Mouse (Mus musculus) small intestine, adult 2 months (tissue): ENCODE measurements around the gene Fam3c. TPM values are rescaled to one million over a fixed set of nuclear protein-coding genes. Genes with fewer than 3 reads are reported as not detected.

ENCODE experiments used
- H3K27ac ChIP-seq: fragments of 200-500 bp; 2 replicates; pipeline ENCODE4 v1.5.1; 2012; ENCODE audit warnings: low read depth, low read length, control low read depth, inconsistent platforms; ENCODE audit not compliant: insufficient read depth
- H3K27me3 ChIP-seq: fragments of 200-500 bp; 2 replicates; pipeline ENCODE4 v1.6.1; 2012; ENCODE audit warnings: mild to moderate bottlenecking, moderate library complexity, low read length, inconsistent platforms; ENCODE audit not compliant: control insufficient read depth, insufficient read depth
- H3K36me3 ChIP-seq: fragments of 200-500 bp; 2 replicates; pipeline ENCODE4 v1.6.1; 2012; ENCODE audit warnings: mild to moderate bottlenecking, low read length, control low read depth, inconsistent platforms; ENCODE audit not compliant: control insufficient read depth, insufficient read depth
- H3K4me1 ChIP-seq: fragments of 200-500 bp; 2 replicates; pipeline ENCODE4 v1.6.1; 2012; ENCODE audit warnings: low read length, inconsistent platforms, mixed read lengths; ENCODE audit not compliant: control insufficient read depth, insufficient read depth, insufficient read length
- H3K4me3 ChIP-seq: fragments of 200-500 bp; 2 replicates; pipeline ENCODE4 v1.5.1; 2012; ENCODE audit warnings: low read depth, mild to moderate bottlenecking, control low read depth, inconsistent platforms, low read length, moderate library complexity
- CTCF ChIP-seq: fragments of 200-500 bp; IDR thresholded peaks from 2 replicates; pipeline ENCODE4 v1.5.1; 2012; ENCODE audit warnings: low read depth, mild to moderate bottlenecking, control low read depth, inconsistent platforms, low read length, moderate library complexity, mixed read lengths; ENCODE audit not compliant: insufficient replicate concordance, insufficient read length; ENCODE audit errors: extremely low read depth
- POLR2A ChIP-seq: fragments of 200-500 bp; IDR thresholded peaks from 2 replicates; pipeline ENCODE4 v1.6.1; 2012; ENCODE audit warnings: low read depth, mild to moderate bottlenecking, control low read depth, inconsistent platforms, low read length, moderate library complexity
- WGBS: fragments of 180-500 bp; shearing (Covaris S2); methylation state at CpG from one replicate; pipeline ENCODE4 v1.1.7; 2018; 5-methylcytosine and 5-hydroxymethylcytosine counted together
- polyA plus RNA-seq: library from polyadenylated mRNA; depleted of rRNA; stranded (reverse); fragments of >200 nt; gene quantifications from 2 replicates; pipeline ENCODE4 v1.2.3, GENCODE M21; 2012; rRNA removed

Gene Fam3c
- 1.4 and 4.3 TPM in 2 replicates for polyA plus RNA-seq

- Histone ChIP-seq H3K4me3 (peak within 1 kb of the TSS; percentile 97), H3K4me1 (peaks cover 6% of the 10 kb centered on the region), H3K36me3 (no peaks in the 10 kb centered on the region), H3K27ac (peak within 1 kb of the TSS; percentile 67), H3K27me3 (no peaks in the 10 kb centered on the region)
- WGBS = under 1% methylated on average over 38 of the region's 38 CpGs
- TF ChIP-seq CTCF (peak; percentile 81), POLR2A (no peak)
Observed at GRCm38 (mm10) chr6:22356086-22356507, at the start of gene Fam3c. Gene Fam3c, minus strand, starts transcription at chr6:22356243.

- 79% methylated on average over 3 of the region's 3 CpGs for WGBS
- no peaks in the 10 kb centered on the region for H3K36me3 ChIP-seq
- no peak overlapping the region for H3K27ac ChIP-seq
- H3K27me3 ChIP-seq = no peaks in the 10 kb centered on the region
- no peak overlapping the region for H3K4me3 ChIP-seq
- TF ChIP-seq CTCF (no peak), POLR2A (no peak)
- H3K4me1 ChIP-seq = no peaks in the 10 kb centered on the region
Observed at GRCm38 (mm10) chr6:22405021-22405420, 49.0 kb upstream of the Fam3c start.

- no peak for TF ChIP-seq POLR2A
- no peak for TF ChIP-seq CTCF
- no peaks in the 10 kb centered on the region for H3K4me1 ChIP-seq
- 81% methylated on average over 5 of the region's 5 CpGs for WGBS
- no peak overlapping the region for H3K4me3 ChIP-seq
- H3K27ac ChIP-seq = no peak overlapping the region
- H3K27me3 ChIP-seq = no peaks in the 10 kb centered on the region
- H3K36me3 ChIP-seq = no peaks in the 10 kb centered on the region
Observed at GRCm38 (mm10) chr6:22403736-22404135, 47.7 kb upstream of the Fam3c start.

GRCm38 (mm10) chr6:22403317-22403716 lies 47.3 kb upstream of the Fam3c start:
- H3K27ac ChIP-seq = no peak overlapping the region
- H3K36me3 ChIP-seq = no peaks in the 10 kb centered on the region
- H3K27me3 ChIP-seq = no peaks in the 10 kb centered on the region
- H3K4me3 ChIP-seq = no peak overlapping the region
- 93% methylated on average over 9 of the region's 9 CpGs for WGBS
- TF ChIP-seq CTCF = no peak
- TF ChIP-seq POLR2A = no peak
- H3K4me1 ChIP-seq = no peaks in the 10 kb centered on the region

DNA sequence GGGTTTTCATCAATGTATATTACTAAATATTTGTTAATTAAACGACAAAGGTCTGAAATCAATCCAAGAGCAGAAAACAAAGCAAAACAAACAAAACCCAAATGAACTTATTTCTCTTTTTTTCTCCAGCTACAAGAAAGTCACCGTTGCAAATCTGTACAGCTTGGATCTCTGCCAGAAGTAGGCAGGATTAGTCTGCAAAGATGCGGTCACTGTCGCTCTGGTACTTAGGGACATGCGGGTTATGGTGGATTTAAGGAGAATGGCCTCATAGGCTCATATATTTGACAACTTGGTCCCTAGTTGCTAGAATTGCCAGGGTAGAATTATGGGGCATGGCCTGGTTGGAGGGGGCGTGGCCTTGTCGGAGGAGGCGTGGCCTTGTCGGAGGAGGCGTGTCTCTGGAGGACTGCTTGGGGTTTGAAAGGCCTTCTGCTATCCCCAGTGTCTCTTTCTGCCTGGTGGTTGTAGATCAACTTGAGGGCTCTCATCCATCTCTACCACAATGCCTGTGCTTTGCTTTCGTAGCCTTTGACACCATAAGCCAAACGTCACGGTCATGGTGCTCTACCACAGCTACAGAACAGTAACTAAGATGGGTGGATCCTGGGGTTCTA lies 46.6 kb upstream of the Fam3c start:
- H3K36me3 ChIP-seq = no peaks in the 10 kb centered on the region
- 79% methylated on average over 13 of the region's 13 CpGs for WGBS
- H3K4me1 ChIP-seq = no peaks in the 10 kb centered on the region
- TF ChIP-seq CTCF (no peak), POLR2A (no peak)
- no peaks in the 10 kb centered on the region for H3K27me3 ChIP-seq
- H3K4me3 ChIP-seq = no peak overlapping the region
- no peak overlapping the region for H3K27ac ChIP-seq

- WGBS = 65% methylated on average over 5 of the region's 5 CpGs
Observed at GRCm38 (mm10) chr6:22402037-22402436, 46.0 kb upstream of the Fam3c start.

DNA sequence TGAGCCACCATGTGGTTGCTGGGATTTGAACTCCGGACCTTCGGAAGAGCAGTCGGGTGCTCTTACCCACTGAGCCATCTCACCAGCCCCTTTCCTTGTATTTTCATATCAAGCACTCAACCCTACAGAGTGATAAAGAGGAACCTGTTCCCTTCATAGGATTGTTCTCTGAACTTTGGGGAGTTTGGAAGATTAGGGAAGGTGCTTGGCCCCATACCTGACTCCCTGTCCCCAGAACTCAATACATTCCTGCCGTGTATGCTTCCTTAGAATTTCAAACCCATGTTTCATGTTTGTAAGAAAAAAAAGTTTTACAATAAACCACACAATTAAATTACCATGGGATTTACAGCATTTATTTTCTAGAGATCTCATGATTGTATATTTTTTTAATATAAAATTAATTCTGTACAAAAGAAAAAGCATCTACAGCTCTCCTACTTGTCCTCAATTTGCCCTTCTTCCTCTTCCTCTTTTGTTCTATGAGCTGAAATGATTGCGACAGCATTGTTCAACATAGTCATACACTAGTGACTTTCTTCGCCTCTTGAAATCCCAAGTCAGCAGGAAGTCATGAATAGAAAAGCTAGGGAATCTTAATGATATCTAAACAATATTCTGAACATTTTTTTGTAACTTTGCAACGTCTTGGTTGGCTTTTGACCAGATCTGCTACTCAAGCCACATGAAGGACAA lies 42.2 kb upstream of the Fam3c start:
- H3K36me3 ChIP-seq = no peaks in the 10 kb centered on the region
- H3K4me1 ChIP-seq = no peaks in the 10 kb centered on the region
- 78% methylated on average over 7 of the region's 7 CpGs for WGBS
- H3K27ac ChIP-seq = no peak overlapping the region
- H3K27me3 ChIP-seq = no peaks in the 10 kb centered on the region
- H3K4me3 ChIP-seq = no peak overlapping the region
- TF ChIP-seq CTCF (no peak), POLR2A (no peak)

More at GRCm38 (mm10) chr6:22402037-22402436, 46.0 kb upstream of the Fam3c start:
- Histone ChIP-seq H3K4me1 (no peaks in the 10 kb centered on the region), H3K4me3 (no peak overlapping the region), H3K27me3 (no peaks in the 10 kb centered on the region), H3K36me3 (no peaks in the 10 kb centered on the region), H3K27ac (no peak overlapping the region)
- TF ChIP-seq POLR2A (no peak), CTCF (no peak)
